ENCODE assay signal across 8 mouse cellular contexts in genomic region chr5:113797149-113797882, GRCm38 (mm10). TPM values are rescaled to one million over a fixed set of nuclear protein-coding genes. Genes with fewer than 3 reads are reported as not detected.
A peak's percentile ranks its signal among the peaks of the same experiment; 100 is the strongest.
DNase-seq lines count a peak whose midpoint lies in the region; ATAC-seq lines count a peak whose summit lies in the region.

No protein-coding gene starts in this region.

- no peak overlapping the region for H3K9ac ChIP-seq in forebrain, embryonic 14.5 days (ENCODE audit: low read length)
- peak overlapping the region; percentile 32; the same call in 1 of the 2 replicates for H3K9ac ChIP-seq in liver, embryonic 11.5 days (ENCODE audit: low read depth, low read length)
- H3K9ac ChIP-seq in intestine, embryonic 14.5 days (ENCODE audit: low read length) = peak overlapping the region; percentile 42

- H3K4me2 ChIP-seq in forebrain, embryonic 14.5 days (ENCODE audit: low read length) = no peak overlapping the region
- H3K4me2 ChIP-seq in liver, embryonic 11.5 days = peak overlapping the region; percentile 50
- H3K4me2 ChIP-seq in intestine, embryonic 14.5 days (ENCODE audit: low read length) = peak overlapping the region; percentile 69

- peak overlapping the region; percentile 36 for H3K4me3 ChIP-seq in forebrain, embryonic 10.5 days
- no peak overlapping the region for H3K4me3 ChIP-seq in forebrain, embryonic 14.5 days (ENCODE audit: low read depth, low read length)
- peak overlapping the region; percentile 14; the same call in 1 of the 2 replicates for H3K4me3 ChIP-seq in liver, embryonic 11.5 days (ENCODE audit: low read depth, low read length)
- H3K4me3 ChIP-seq in intestine, embryonic 14.5 days (ENCODE audit: low read depth, low read length) = peak overlapping the region; percentile 53

- H3K27me3 ChIP-seq in forebrain, embryonic 10.5 days (ENCODE audit: poor library complexity, severe bottlenecking) = peaks cover 60% of the 10 kb centered on the region
- H3K27me3 ChIP-seq in forebrain, embryonic 14.5 days (replicated peaks; ENCODE audit: control insufficient read depth, insufficient read depth, low read length) = no peaks in the 10 kb centered on the region; the same call in 1 of the 2 replicates
- H3K27me3 ChIP-seq in liver, embryonic 11.5 days (replicated peaks; ENCODE audit: control insufficient read depth, insufficient read depth, low read length) = no peaks in the 10 kb centered on the region; the same call in 1 of the 2 replicates
- H3K27me3 ChIP-seq in intestine, embryonic 14.5 days (replicated peaks; ENCODE audit: control insufficient read depth, insufficient read depth, low read length) = no peaks in the 10 kb centered on the region

- no peak for ATAC-seq in forebrain, embryonic 14.5 days
- ATAC-seq in liver, embryonic 11.5 days (replicated peaks; ENCODE audit: low FRiP score) = no peak
- no peak for ATAC-seq in intestine, embryonic 14.5 days (replicated peaks; ENCODE audit: low FRiP score, low TSS enrichment, low read depth)

- no peaks in the 10 kb centered on the region for H3K9me3 ChIP-seq in forebrain, embryonic 10.5 days
- no peaks in the 10 kb centered on the region for H3K9me3 ChIP-seq in forebrain, embryonic 14.5 days (replicated peaks; ENCODE audit: control insufficient read depth, low read length)
- H3K9me3 ChIP-seq in liver, embryonic 11.5 days (ENCODE audit: control insufficient read depth, low read length) = no peaks in the 10 kb centered on the region
- H3K9me3 ChIP-seq in intestine, embryonic 14.5 days (ENCODE audit: control insufficient read depth, low read length) = no peaks in the 10 kb centered on the region

- peaks cover 2% of the 10 kb centered on the region; the same call in 1 of the 2 replicates for H3K36me3 ChIP-seq in forebrain, embryonic 10.5 days (replicated peaks)
- no peaks in the 10 kb centered on the region for H3K36me3 ChIP-seq in forebrain, embryonic 14.5 days (ENCODE audit: control insufficient read depth, insufficient read depth, low read length)
- no peaks in the 10 kb centered on the region for H3K36me3 ChIP-seq in liver, embryonic 11.5 days (ENCODE audit: control insufficient read depth, insufficient read depth, low read length)
- peaks cover 24% of the 10 kb centered on the region for H3K36me3 ChIP-seq in intestine, embryonic 14.5 days (ENCODE audit: control insufficient read depth, insufficient read depth, low read length)

- H3K4me1 ChIP-seq in forebrain, embryonic 10.5 days = peaks cover 68% of the 10 kb centered on the region
- H3K4me1 ChIP-seq in forebrain, embryonic 14.5 days (ENCODE audit: control insufficient read depth, insufficient read depth, low read length) = no peaks in the 10 kb centered on the region; the same call in 1 of the 2 replicates
- H3K4me1 ChIP-seq in liver, embryonic 11.5 days (replicated peaks; ENCODE audit: control insufficient read depth, insufficient read depth, low read length) = peaks cover 24% of the 10 kb centered on the region
- H3K4me1 ChIP-seq in intestine, embryonic 14.5 days (replicated peaks; ENCODE audit: control insufficient read depth, insufficient read depth, low read length) = peaks cover 38% of the 10 kb centered on the region

- peak overlapping the region; percentile 78 for H3K27ac ChIP-seq in forebrain, embryonic 10.5 days
- no peak overlapping the region for H3K27ac ChIP-seq in forebrain, embryonic 14.5 days (ENCODE audit: low read depth, low read length)
- H3K27ac ChIP-seq in liver, embryonic 11.5 days (ENCODE audit: low read depth, low read length) = peak overlapping the region; percentile 65; the same call in 1 of the 2 replicates
- H3K27ac ChIP-seq in intestine, embryonic 14.5 days (ENCODE audit: low read depth) = peak overlapping the region; percentile 73

- DNase-seq in forebrain, embryonic 10.5 days (ENCODE audit: extremely low spot score, low spot score) = no peak
- no peak for DNase-seq in forebrain, embryonic 14.5 days (ENCODE audit: low spot score)
- DNase-seq in liver, embryonic 11.5 days (ENCODE audit: low spot score) = no peak
- no peak for DNase-seq in liver
- DNase-seq in intestine, embryonic 14.5 days (ENCODE audit: low spot score) = no peak
- peak; percentile 42 for DNase-seq in neural tube, embryonic 10.5 days (ENCODE audit: extremely low spot score, low spot score)
- DNase-seq in adrenal gland, adult 18-20 months (ENCODE audit: low spot score in 2 of 2) = no peak
- no peak for DNase-seq in left cerebral cortex, adult 9 months (ENCODE audit: low spot score in 2 of 2)

- 12% methylated on average over 19 of the region's 19 CpGs for WGBS in forebrain, embryonic 10.5 days
- 13% methylated on average over 19 of the region's 19 CpGs for WGBS in forebrain, embryonic 14.5 days
- 25% methylated on average over 19 of the region's 19 CpGs for WGBS in liver, embryonic 11.5 days
- 17% methylated on average over 19 of the region's 19 CpGs for WGBS in intestine, embryonic 14.5 days

RNA-seq across cellular contexts. Expression of gene Tmem119, which starts 3.0 kb away (rescaled TPM):
- 28.8 and 36.2 TPM in 2 replicates for polyA plus RNA-seq in forebrain, embryonic 10.5 days (2016; fragmentation: Nextera tagmentation; extraction: Ambion mirVana)
- 3.3 and 4.0 TPM in 2 replicates for polyA plus RNA-seq in forebrain, embryonic 14.5 days (2014; fragmentation: Nextera tagmentation; extraction: Ambion mirVana)
- 15.6 and 16.9 TPM in 2 replicates for polyA plus RNA-seq in liver, embryonic 11.5 days (2014; fragmentation: Nextera tagmentation; extraction: Ambion mirVana)
- polyA plus RNA-seq in intestine, embryonic 14.5 days (2014; fragmentation: Nextera tagmentation; extraction: Ambion mirVana) = 41.9 and 46.1 TPM in 2 replicates
- 10 to 100 TPM in 1 of 2 experiments, 1 to 10 TPM in 1; 6.8 to 12.3 TPM for total RNA-seq in adrenal gland, adult 18-20 months (2021)

RNA-seq across cellular contexts. Expression of gene Iscu, which starts 24.8 kb away (rescaled TPM):
- polyA plus RNA-seq in forebrain, embryonic 10.5 days (2016; fragmentation: Nextera tagmentation; extraction: Ambion mirVana) = 102 and 106 TPM in 2 replicates
- 101 TPM in 2 replicates for polyA plus RNA-seq in forebrain, embryonic 14.5 days (2014; fragmentation: Nextera tagmentation; extraction: Ambion mirVana)
- 109 and 117 TPM in 2 replicates for polyA plus RNA-seq in liver, embryonic 11.5 days (2014; fragmentation: Nextera tagmentation; extraction: Ambion mirVana)
- polyA plus RNA-seq in intestine, embryonic 14.5 days (2014; fragmentation: Nextera tagmentation; extraction: Ambion mirVana) = 108 and 110 TPM in 2 replicates
- total RNA-seq in adrenal gland, adult 18-20 months (2021) = 1,000 to 10,000 TPM in 1 of 2 experiments, 100 to 1,000 TPM in 1; 455 to 1,089 TPM

RNA-seq across cellular contexts. Expression of gene Sart3, which starts 25.0 kb away (rescaled TPM):
- polyA plus RNA-seq in forebrain, embryonic 10.5 days (2016; fragmentation: Nextera tagmentation; extraction: Ambion mirVana) = 74.6 and 78.3 TPM in 2 replicates
- polyA plus RNA-seq in forebrain, embryonic 14.5 days (2014; fragmentation: Nextera tagmentation; extraction: Ambion mirVana) = 27.3 and 38.8 TPM in 2 replicates
- polyA plus RNA-seq in liver, embryonic 11.5 days (2014; fragmentation: Nextera tagmentation; extraction: Ambion mirVana) = 52.0 and 54.4 TPM in 2 replicates
- polyA plus RNA-seq in intestine, embryonic 14.5 days (2014; fragmentation: Nextera tagmentation; extraction: Ambion mirVana) = 44.0 and 46.3 TPM in 2 replicates
- total RNA-seq in adrenal gland, adult 18-20 months (2021) = 10 to 100 TPM; 28.4 to 33.7 TPM

RNA-seq across cellular contexts. Expression of gene Selplg, which starts 35.1 kb away (rescaled TPM):
- 0.74 and 0.82 TPM in 2 replicates for polyA plus RNA-seq in forebrain, embryonic 10.5 days (2016; fragmentation: Nextera tagmentation; extraction: Ambion mirVana)
- 1.8 and 1.9 TPM in 2 replicates for polyA plus RNA-seq in forebrain, embryonic 14.5 days (2014; fragmentation: Nextera tagmentation; extraction: Ambion mirVana)
- polyA plus RNA-seq in liver, embryonic 11.5 days (2014; fragmentation: Nextera tagmentation; extraction: Ambion mirVana) = 17.1 and 17.8 TPM in 2 replicates
- polyA plus RNA-seq in intestine, embryonic 14.5 days (2014; fragmentation: Nextera tagmentation; extraction: Ambion mirVana) = 4.0 and 4.7 TPM in 2 replicates
- total RNA-seq in adrenal gland, adult 18-20 months (2021) = 10 to 100 TPM in 1 of 2 experiments, 1 to 10 TPM in 1; 4.5 to 10.0 TPM
